Mouse (Mus musculus) embryonic fibroblast, embryonic 13.5 days (primary cell): ENCODE measurements at regions not wholly inside any gene's neighbourhood (a gene's known extent, or its start where the extent isn't known, plus 50 kb on each side); places are given as distances from the start of the nearest gene placed in this dataset.

Experiments used
- CTCF ChIP-seq: IDR thresholded peaks from 2 replicates; pipeline ENCODE4 v1.5.1; 2011; ENCODE audit warnings: mild to moderate bottlenecking, control low read depth, low read length, moderate library complexity, borderline replicate concordance; ENCODE audit not compliant: insufficient read depth
- POLR2A ChIP-seq: IDR thresholded peaks from 2 replicates; pipeline ENCODE4 v1.6.1; 2011; ENCODE audit warnings: low read depth, mild to moderate bottlenecking, control low read depth, low read length, moderate library complexity

DNA sequence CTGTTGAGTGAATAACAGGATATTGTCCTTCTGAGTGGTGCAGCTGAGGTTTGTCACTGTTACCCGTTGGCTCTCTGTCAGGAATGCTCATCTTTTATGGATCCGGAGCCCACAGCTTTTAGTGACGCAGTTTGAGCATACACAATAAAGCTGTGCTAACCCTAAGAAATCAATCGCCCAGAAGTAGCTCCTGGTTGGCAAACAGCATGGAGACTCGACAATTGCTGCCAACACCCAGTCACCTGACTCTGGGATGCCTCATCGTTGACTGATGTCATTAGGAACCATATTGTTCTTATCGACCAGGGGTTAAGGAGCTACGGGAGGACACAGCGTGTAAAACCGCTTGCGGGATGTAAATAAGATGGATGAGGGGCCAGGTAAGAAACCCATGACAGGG, 232.9 kb downstream of the Gm11077 start:
- TF ChIP-seq POLR2A (no peak), CTCF (no peak)
